Mouse (Mus musculus): ENCODE results near the gene Tspan1.

The Tspan1 gene

GRCm38 (mm10) chr4:116165708-116166407 lies 1.5 kb downstream of the Tspan1 start:
- no peak for DNase-seq (ENCODE audit: low spot score)

DNA sequence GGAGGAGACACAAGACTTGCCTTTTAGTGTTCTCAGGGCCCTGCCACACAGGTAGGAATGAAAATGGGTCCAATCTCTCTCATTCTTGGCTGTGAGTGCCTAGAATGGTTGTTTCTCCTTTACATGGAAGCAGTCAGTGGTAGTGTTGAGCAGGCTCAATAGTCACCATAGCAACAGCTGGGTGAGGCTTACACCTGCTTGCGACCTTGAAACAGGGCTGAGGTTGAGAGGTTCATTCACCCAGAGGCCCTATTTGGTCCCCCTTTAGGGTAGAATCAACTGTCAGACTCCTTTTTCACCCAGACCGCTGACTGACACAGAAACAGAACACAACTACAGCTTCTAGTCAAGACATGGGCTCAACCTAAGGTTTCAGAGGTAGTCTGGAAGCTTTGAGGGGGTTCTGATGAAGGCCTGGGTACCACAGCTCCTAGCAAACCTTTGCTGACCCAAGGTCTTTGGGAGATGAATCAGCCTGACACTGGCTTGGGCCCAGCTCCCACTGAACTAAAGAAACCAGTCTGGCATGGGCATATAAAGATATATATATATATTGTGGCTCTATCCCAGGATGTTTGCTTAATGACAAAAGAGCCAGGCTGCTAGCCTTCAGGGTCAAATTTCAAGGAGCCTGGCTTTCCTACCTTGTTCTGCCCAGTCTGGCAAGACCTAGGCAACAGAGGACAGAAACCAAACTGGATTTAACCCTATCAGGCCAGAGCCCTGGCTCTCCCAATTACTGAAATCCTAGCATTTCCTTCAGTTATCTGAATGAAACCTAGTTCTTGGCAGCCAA lies 2.4 kb downstream of the Tspan1 start:
- no peak for DNase-seq (ENCODE audit: low spot score)

- DNase-seq (ENCODE audit: low spot score), result no peak
These were observed 5.3 kb downstream of the Tspan1 start for GRCm38 (mm10) chr4:116162142-116162541.

DNA sequence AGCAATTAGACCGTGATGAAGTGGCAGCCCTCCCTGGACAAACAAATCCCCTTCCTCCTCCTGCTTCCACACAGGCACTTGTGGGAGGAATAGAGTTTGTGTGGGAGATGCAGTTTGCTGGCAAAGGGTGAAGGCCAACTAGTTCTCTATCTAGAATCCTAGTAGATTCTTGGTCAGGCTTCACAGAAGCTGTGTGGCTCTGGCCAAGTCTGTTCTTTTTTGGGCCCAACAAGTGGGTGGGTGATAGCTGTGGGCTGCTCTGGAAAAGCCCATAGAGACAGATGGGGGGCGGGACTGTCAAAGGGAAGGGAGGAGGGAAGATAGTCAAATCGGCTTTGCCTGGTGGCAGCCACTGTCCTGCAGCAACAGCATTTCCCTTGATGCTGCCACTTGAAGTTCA lies 6.6 kb downstream of the Tspan1 start:
- no peak for DNase-seq (ENCODE audit: low spot score)

- DNase-seq (ENCODE audit: low spot score), result peak; percentile 64
These were observed 7.5 kb downstream of the Tspan1 start for GRCm38 (mm10) chr4:116159912-116160311.

DNA sequence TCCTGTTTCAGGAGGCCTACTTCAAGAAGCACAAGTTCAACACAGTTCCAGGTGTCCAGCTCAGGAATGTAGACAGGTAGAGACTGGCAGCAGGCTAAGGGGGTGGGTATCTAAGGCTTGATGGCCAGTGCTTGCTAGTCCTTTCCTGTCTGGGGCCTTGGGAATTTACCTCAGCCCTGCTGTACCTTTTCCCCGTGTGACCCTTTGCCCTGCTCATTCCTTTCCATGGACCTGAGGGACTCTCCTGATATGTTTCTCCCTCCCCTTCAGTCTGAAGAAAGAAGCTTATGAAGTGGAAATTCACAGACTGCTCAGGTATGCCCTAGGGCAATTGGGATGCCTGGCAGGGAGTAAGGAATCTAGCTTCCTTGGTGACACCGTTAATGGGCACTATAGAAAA lies 9.5 kb downstream of the Tspan1 start:
- no peak for DNase-seq (ENCODE audit: low spot score)

DNA sequence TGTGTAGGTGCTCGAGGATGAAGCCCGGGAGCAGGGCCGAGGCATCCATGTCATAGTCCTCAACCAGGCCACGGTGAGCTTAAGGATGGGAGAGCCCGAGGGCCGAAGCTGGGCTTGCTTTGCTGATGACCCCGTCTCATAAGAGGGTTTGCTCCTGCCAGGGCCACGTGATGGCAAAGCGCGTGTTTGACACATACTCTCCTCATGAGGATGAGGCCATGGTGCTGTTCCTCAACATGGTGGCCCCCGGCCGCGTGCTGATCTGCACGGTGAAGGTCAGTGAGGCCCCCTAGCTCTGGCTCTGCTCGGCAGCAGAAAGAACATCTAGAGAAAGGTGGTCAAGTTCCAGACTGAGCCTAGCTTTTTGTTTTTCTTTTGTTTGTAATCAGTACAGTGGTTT lies 14.7 kb downstream of the Tspan1 start:
- DNase-seq (ENCODE audit: low spot score), result no peak

DNA sequence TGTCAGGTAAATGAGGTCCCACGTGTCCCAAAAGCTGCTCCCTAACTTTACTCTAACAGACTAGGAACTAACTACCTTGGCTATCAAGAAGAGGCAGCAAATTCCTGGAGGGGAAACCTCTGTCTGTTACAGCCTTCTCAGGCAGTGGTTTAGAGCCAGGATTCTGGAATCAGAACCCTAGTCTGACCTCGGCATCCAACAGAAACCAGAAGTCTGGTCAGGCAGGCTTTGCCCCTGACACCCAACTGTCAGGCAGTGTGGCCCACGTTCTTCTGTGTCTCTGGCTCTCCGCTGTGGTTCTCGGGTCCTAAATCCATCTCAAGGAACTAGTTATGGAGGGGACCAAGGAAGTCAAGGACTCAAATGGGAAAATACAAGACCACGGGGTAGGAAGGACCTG lies 16.2 kb downstream of the Tspan1 start, which contains the start of gene Lurap1:
Gene Lurap1 (minus strand): TSS at position 101 of the 400 bp plus-strand sequence.
- DNase-seq (ENCODE audit: low spot score), result no peak

DNA sequence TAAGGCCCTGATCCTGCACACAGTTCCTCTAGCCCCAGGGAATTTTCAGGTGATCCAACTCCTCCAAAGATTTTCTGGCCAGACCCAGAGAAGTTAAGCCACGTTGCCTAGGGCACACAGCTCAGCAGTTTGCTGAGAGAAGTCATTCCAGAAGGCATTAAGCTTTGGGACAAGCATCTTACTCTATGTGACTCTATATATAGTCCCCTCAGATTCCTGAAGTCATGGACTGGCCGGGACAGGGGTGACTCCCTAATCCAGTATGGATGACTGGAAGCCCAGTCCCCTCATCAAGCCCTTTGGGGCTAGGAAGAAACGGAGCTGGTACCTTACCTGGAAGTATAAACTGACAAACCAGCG lies 16.6 kb downstream of the Tspan1 start:
- no peak for DNase-seq (ENCODE audit: low spot score)

- peak; percentile 80 for DNase-seq (ENCODE audit: low spot score)
These were observed 17.1 kb downstream of the Tspan1 start for GRCm38 (mm10) chr4:116150156-116150861.

- DNase-seq (ENCODE audit: low spot score), result no peak
These were observed 17.6 kb downstream of the Tspan1 start for GRCm38 (mm10) chr4:116149812-116150155.

- peak; percentile 69 for DNase-seq (ENCODE audit: low spot score)
These were observed 23.3 kb downstream of the Tspan1 start for GRCm38 (mm10) chr4:116143891-116144717.

DNA sequence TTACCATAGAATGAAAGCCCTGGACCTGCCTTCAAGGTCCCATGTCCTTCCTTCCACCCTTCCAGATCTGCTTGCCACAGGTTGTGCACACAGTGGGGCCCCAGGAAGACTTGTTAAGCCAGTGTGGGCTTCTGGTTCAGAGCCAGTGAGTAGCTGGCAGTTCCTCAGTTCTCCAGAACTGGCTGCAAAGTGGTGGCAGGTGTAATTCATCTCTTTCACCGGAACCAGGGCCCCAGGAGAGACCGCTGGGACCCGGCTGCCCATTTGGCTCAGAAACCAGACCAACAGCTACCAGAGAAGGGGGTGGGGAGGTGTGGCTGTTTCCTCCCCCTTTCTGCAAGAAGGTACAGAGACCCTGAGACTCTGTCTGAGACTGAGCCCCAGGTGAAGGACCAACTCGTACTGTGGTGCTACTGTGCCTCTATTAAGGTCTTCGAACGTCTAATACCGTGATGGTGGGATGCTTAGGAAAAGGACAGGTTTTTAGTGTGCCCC lies 24.0 kb downstream of the Tspan1 start:
- no peak for DNase-seq (ENCODE audit: low spot score)

DNA sequence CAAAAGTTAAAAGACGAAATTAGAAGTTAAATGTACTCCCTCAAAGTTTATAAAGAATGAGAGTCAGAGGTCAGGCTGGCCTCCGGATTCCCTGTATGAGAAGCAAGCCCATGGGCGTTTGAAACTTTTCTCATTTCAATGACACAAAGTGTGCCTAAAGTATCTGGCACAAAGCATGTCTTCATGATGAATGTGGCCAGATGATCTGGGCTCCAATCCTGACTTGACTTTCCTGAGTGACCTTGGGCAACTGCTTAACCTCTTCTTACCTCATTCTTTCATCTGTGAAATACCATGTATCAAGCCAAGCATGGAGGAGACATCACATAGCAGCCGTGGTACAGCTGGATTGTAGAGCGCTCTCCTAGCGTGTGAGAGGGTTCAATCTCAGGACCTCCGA lies 25.1 kb downstream of the Tspan1 start:
- DNase-seq (ENCODE audit: low spot score), result no peak

GRCm38 (mm10) chr4:116141736-116142135 lies 25.7 kb downstream of the Tspan1 start:
- DNase-seq (ENCODE audit: low spot score), result no peak

DNA sequence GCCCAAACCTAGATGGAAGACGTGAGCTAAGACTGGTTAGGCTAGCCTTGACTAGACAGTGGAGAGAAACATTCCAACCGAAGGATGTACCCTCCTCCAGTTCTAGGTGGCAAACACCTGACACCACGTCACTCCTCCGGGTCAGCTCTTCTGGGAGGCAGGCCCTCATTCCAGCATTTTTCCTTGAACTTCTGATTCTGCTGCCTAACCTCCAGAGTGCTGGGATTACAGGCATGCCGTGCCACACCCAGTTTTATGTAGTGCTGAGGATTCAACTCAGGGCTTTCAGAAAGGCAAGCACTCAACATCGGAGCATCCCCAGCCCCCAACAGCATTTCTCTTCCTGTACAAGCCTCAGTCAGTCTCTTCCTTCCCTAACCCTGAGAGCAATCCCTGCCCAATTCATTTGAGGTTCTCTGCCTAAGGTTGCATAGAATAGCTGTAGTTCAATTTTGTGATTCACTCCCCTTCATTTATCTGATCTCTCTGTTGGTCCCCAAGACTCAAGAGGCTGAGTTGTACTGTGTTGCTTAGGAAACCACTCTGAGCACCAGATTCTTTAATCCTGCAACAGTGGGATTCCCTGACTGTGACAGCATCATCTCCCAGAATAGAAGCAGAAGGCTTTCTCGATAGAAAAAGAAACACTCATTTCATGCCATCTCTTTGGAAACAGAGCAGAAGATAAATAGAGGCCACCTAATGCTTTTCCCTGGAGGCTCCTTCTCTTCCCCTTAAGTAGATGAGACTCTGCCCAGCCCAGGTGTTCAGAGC lies 26.4 kb downstream of the Tspan1 start:
- no peak for DNase-seq (ENCODE audit: low spot score)

- DNase-seq (ENCODE audit: low spot score), result no peak
These were observed 29.9 kb downstream of the Tspan1 start for GRCm38 (mm10) chr4:116137421-116137996.

- peak; percentile 78 for DNase-seq (ENCODE audit: low spot score)
These were observed 32.4 kb downstream of the Tspan1 start for GRCm38 (mm10) chr4:116134990-116135389.

DNA sequence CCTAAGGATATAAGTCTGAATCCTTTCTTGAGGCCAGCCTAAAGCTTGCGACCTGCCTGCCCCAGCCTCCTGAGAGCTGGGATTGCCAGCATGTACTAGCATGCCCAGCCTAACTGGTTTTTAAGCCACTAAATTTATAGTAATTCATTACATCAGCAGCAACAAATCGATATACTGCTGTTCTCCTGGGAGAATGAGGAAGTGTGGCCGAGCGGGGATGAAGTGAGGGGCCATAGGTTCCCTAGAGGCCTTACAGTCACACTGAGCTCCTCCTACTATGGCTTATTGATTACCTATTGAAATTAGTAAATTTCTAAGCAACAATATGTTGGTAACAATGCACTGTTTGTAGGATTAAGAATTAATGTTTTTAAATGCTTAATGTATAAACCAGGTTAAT lies 34.3 kb downstream of the Tspan1 start:
- DNase-seq (ENCODE audit: low spot score), result no peak

GRCm38 (mm10) chr4:116127956-116128355 lies 39.4 kb downstream of the Tspan1 start:
- no peak for DNase-seq (ENCODE audit: low spot score)

Data from retina, embryonic 14.5 days (tissue).